Mouse (Mus musculus) bone marrow, adult 2 months (tissue): ENCODE data around the gene Ar. TPM values are rescaled to one million over a fixed set of nuclear protein-coding genes. Genes with fewer than 3 reads are reported as not detected.

Experiments used
- H3K27ac ChIP-seq: fragments of 200-500 bp; 2 replicates; pipeline ENCODE4 v1.5.1; 2012; ENCODE audit warnings: low read depth, mild to moderate bottlenecking, control low read depth, inconsistent platforms, low read length; ENCODE audit not compliant: control insufficient read depth, poor library complexity, insufficient read depth
- H3K4me1 ChIP-seq: fragments of 200-500 bp; 2 replicates; pipeline ENCODE4 v1.6.1; 2011; ENCODE audit warnings: low read length; ENCODE audit not compliant: control insufficient read depth, insufficient read depth
- H3K4me3 ChIP-seq: fragments of 200-500 bp; replicated peaks from 2 replicates; pipeline ENCODE3; 2011; ENCODE audit warnings: mild to moderate bottlenecking, low read depth, low read length, control low read depth; ENCODE audit not compliant: control insufficient read depth
- CTCF ChIP-seq: fragments of 200-500 bp; IDR thresholded peaks from 2 replicates; pipeline ENCODE4 v1.5.1; 2011; ENCODE audit warnings: low read length, control low read depth; ENCODE audit not compliant: control insufficient read depth, insufficient read depth
- POLR2A ChIP-seq: fragments of 200-500 bp; IDR thresholded peaks from 2 replicates; pipeline ENCODE4 v1.6.1; 2011; ENCODE audit warnings: low read depth, mild to moderate bottlenecking, control low read depth, low read length, borderline replicate concordance; ENCODE audit not compliant: control insufficient read depth
- WGBS: fragments of 180-500 bp; shearing (Covaris S2); methylation state at CpG from one replicate; pipeline ENCODE4 v1.1.7; 2018; 5-methylcytosine and 5-hydroxymethylcytosine counted together
- polyA plus RNA-seq: library from polyadenylated mRNA; stranded (reverse); fragments of >200 nt; gene quantifications from 2 replicates; pipeline ENCODE4 v1.2.4, GENCODE M21; 2011; ENCODE audit warnings: low replicate concordance; ENCODE audit not compliant: missing spikeins, insufficient read depth, insufficient read length

Ar gene
- polyA plus RNA-seq, result 0.79 and 0.80 TPM in 2 replicates

DNA sequence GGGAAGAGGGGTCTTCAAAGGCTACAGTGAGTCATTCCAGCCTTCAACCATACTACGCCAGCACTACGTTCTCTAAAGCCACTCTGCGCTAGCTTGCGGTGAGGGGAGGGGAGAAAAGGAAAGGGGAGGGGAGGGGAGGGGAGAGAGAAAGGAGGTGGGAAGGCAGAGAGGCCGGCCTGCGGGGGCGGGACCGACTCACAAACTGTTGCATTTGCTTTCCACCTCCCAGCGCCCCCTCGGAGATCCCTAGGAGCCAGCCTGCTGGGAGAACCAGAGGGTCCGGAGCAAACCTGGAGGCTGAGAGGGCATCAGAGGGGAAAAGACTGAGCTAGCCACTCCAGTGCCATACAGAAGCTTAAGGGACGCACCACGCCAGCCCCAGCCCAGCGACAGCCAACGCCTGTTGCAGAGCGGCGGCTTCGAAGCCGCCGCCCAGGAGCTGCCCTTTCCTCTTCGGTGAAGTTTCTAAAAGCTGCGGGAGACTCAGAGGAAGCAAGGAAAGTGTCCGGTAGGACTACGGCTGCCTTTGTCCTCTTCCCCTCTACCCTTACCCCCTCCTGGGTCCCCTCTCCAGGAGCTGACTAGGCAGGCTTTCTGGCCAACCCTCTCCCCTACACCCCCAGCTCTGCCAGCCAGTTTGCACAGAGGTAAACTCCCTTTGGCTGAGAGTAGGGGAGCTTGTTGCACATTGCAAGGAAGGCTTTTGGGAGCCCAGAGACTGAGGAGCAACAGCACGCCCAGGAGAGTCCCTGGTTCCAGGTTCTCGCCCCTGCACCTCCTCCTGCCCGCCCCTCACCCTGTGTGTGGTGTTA lies at the start of gene Ar:
Gene Ar, plus strand, starts transcription at position 239 of the 812 bp plus-strand sequence.
- TF ChIP-seq CTCF (no peak), POLR2A (no peak)
- Histone ChIP-seq H3K4me1 (no peaks in the 10 kb centered on the region), H3K27ac (no peak within 1 kb of the TSS), H3K4me3 (no peak within 1 kb of the TSS)
- 16% methylated on average over 25 of the region's 27 CpGs for WGBS

DNA sequence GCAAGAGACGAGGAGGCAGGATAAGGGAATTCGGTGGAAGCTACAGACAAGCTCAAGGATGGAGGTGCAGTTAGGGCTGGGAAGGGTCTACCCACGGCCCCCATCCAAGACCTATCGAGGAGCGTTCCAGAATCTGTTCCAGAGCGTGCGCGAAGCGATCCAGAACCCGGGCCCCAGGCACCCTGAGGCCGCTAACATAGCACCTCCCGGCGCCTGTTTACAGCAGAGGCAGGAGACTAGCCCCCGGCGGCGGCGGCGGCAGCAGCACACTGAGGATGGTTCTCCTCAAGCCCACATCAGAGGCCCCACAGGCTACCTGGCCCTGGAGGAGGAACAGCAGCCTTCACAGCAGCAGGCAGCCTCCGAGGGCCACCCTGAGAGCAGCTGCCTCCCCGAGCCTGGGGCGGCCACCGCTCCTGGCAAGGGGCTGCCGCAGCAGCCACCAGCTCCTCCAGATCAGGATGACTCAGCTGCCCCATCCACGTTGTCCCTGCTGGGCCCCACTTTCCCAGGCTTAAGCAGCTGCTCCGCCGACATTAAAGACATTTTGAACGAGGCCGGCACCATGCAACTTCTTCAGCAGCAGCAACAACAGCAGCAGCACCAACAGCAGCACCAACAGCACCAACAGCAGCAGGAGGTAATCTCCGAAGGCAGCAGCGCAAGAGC lies 1.3 kb downstream of the Ar start:
- Histone ChIP-seq H3K4me3 (no peak overlapping the region), H3K4me1 (no peaks in the 10 kb centered on the region), H3K27ac (no peak overlapping the region)
- 12% methylated on average over 30 of the region's 30 CpGs for whole genome bisulfite sequencing
- TF ChIP-seq POLR2A (no peak), CTCF (no peak)

DNA sequence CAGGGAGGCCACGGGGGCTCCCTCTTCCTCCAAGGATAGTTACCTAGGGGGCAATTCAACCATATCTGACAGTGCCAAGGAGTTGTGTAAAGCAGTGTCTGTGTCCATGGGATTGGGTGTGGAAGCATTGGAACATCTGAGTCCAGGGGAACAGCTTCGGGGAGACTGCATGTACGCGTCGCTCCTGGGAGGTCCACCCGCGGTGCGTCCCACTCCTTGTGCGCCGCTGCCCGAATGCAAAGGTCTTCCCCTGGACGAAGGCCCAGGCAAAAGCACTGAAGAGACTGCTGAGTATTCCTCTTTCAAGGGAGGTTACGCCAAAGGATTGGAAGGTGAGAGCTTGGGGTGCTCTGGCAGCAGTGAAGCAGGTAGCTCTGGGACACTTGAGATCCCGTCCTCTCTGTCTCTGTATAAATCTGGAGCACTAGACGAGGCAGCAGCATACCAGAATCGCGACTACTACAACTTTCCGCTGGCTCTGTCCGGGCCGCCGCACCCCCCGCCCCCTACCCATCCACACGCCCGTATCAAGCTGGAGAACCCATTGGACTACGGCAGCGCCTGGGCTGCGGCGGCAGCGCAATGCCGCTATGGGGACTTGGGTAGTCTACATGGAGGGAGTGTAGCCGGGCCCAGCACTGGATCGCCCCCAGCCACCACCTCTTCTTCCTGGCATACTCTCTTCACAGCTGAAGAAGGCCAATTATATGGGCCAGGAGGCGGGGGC lies 2.0 kb downstream of the Ar start:
- WGBS, result 13% methylated on average over 33 of the region's 33 CpGs
- no peak overlapping the region for H3K4me3 ChIP-seq

DNA sequence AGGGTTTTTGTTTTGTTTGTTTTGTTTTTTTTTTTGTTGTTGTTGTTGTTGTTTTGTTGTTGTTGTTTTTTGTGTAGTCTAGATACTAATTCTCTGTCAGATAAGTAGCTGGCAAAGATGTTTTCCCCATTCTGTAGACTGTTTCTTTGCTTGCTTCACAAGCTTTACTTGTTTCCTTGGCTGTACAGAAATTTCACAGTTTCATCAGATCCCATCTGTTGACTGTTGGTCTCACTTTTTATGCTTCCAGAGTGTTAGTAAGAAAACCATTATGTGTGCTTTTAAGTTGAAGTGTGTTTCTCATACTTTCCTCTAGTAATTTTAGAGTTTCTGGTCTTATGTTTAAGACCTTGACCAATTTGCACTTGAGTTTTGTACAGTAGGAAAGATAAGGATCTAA lies 41.2 kb downstream of the Ar start:
- H3K27ac ChIP-seq, result no peak overlapping the region
- no peak overlapping the region for H3K4me3 ChIP-seq
- no peak for TF ChIP-seq POLR2A
- TF ChIP-seq CTCF, result no peak
- H3K4me1 ChIP-seq, result no peaks in the 10 kb centered on the region

More for the DNA sequence above, 2.0 kb downstream of the Ar start:
- H3K4me1 ChIP-seq, result no peaks in the 10 kb centered on the region
- TF ChIP-seq CTCF (no peak), POLR2A (no peak)
- H3K27ac ChIP-seq, result no peak overlapping the region

DNA sequence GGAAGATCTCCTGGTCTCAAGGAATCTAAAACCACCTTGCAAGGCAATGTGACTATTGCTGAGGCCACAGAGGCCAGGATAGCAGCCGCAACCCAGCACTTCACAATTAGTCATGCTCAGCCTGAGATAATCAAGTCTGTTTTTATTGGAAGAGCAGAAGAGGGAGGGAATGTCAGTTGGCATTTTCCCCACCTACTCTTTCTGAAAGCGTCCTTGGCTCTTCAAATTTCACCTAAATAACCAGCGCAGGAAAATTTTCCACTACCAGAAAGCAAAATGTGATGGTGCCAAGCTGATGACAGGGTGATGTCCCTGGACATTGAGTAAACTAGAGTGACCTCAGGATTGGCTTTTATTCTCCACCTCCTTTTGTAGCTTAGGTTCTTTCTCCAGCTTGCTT lies 57.2 kb downstream of the Ar start:
- H3K4me3 ChIP-seq, result no peak overlapping the region
- no peaks in the 10 kb centered on the region for H3K4me1 ChIP-seq
- H3K27ac ChIP-seq, result no peak overlapping the region
- no peak for TF ChIP-seq CTCF
- no peak for TF ChIP-seq POLR2A
- WGBS, result 78% methylated on average over 3 of the region's 3 CpGs

DNA sequence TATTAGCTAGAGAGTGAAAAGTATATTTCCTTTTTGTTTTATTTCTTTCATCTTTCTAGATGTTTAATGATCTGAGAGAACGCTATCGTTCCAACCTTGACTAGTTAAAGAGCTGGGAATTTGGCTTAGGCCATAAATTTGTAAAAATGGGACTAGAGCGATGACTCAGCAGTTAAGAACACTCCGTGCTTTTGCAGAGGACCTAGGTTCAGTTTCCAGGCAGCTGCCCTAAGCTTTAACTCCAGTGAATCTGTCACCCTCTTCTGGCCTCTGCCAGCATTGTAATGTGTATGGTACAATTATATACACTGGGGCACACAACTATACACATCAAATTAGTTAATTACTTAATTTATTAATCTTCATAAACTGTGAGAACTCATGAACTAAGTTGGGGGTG lies 58.6 kb downstream of the Ar start:
- Histone ChIP-seq H3K27ac (no peak overlapping the region), H3K4me3 (no peak overlapping the region), H3K4me1 (no peaks in the 10 kb centered on the region)
- 77% methylated on average over 4 of the region's 4 CpGs for WGBS
- TF ChIP-seq CTCF, result no peak
- no peak for TF ChIP-seq POLR2A

DNA sequence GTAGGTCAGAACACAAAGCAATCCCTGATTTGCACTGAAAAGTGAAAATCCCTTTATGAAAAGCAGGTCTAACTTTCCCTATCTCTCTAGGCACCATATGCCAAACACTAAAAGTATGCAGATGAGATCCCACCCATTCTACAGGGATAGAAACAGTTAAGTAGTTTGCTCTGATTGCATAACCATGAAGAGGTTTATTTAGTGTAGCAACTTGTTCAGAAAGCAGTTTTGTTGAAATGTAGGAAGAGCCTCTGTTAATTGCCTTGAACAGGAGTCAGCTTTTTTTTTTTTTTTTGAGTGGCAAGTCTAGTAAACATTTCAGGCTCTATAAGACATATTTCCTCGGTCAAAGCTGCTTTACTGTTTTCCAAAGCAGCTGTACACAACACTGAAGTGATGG lies 67.5 kb downstream of the Ar start:
- WGBS, result 67% methylated on average over 1 of the region's 1 CpGs

DNA sequence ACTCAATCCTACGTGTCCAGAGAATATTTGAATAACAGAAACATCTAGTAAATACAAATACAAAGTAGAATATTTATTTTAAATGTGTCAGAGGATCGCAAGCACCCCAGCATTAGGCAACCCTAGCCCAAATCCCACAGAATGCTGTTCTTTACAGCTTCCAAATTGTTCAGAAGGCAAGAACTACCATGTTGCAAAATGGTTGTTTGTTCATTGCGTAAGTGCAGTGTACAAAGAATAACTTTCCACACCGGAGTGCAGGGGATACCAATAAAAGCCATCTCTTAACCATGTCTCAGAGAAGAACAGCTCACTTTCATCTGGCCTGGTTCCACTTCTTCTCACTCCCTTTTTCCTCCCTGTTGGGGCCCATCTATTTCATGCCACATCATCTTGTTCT lies 90.4 kb downstream of the Ar start:
- WGBS, result 70% methylated on average over 4 of the region's 4 CpGs
- no peaks in the 10 kb centered on the region for H3K4me1 ChIP-seq
- TF ChIP-seq POLR2A (no peak), CTCF (no peak)
- no peak overlapping the region for H3K4me3 ChIP-seq
- H3K27ac ChIP-seq, result no peak overlapping the region

More for the DNA sequence above, 67.5 kb downstream of the Ar start:
- TF ChIP-seq POLR2A (no peak), CTCF (no peak)
- H3K4me3 ChIP-seq, result no peak overlapping the region
- no peaks in the 10 kb centered on the region for H3K4me1 ChIP-seq
- no peak overlapping the region for H3K27ac ChIP-seq
